Mouse (Mus musculus) liver, embryonic 12.5 days (tissue): ENCODE data around the gene Arhgap23. TPM values are rescaled to one million over a fixed set of nuclear protein-coding genes. Genes with fewer than 3 reads are reported as not detected.

Experiments
- ATAC-seq: fragments of 200-750 bp; cut with Nextera tagmentation; 2 replicates; pipeline ENCODE4 v1.8.0; 2017; ENCODE audit warnings: moderate number of reproducible peaks, mild to moderate bottlenecking, moderate library complexity
- H3K27ac ChIP-seq: fragments of 300-500 bp; sonication (generic); 2 replicates; pipeline ENCODE4 v1.5.1; 2016; ENCODE audit warnings: mild to moderate bottlenecking
- H3K27me3 ChIP-seq: fragments of 300-500 bp; sonication (generic); replicated peaks from 2 replicates; pipeline ENCODE4 v1.6.1; 2016; ENCODE audit warnings: mild to moderate bottlenecking, moderate library complexity
- H3K36me3 ChIP-seq: fragments of 300-500 bp; sonication (generic); 2 replicates; pipeline ENCODE4 v1.6.1; 2016; ENCODE audit warnings: mild to moderate bottlenecking, moderate library complexity
- H3K4me1 ChIP-seq: fragments of 300-500 bp; sonication (generic); 2 replicates; pipeline ENCODE4 v1.6.1; 2016
- H3K4me2 ChIP-seq: fragments of 300-500 bp; sonication (generic); 2 replicates; pipeline ENCODE4 v1.6.1; 2016; ENCODE audit warnings: mild to moderate bottlenecking, moderate library complexity
- H3K4me3 ChIP-seq: fragments of 300-500 bp; sonication (generic); 2 replicates; pipeline ENCODE4 v1.5.1; 2016; ENCODE audit warnings: mild to moderate bottlenecking, moderate library complexity
- H3K9ac ChIP-seq: fragments of 300-500 bp; sonication (generic); 2 replicates; pipeline ENCODE4 v1.6.1; 2016; ENCODE audit warnings: mild to moderate bottlenecking, moderate library complexity
- H3K9me3 ChIP-seq: fragments of 300-500 bp; sonication (generic); replicated peaks from 2 replicates; pipeline ENCODE4 v1.6.1; 2016; ENCODE audit warnings: mild to moderate bottlenecking, moderate library complexity
- WGBS: fragments of 180-500 bp; shearing (Covaris S2); methylation state at CpG from one replicate; pipeline ENCODE4 v1.1.7; 2016; ENCODE audit not compliant: insufficient replicate concordance; 5-methylcytosine and 5-hydroxymethylcytosine counted together
- polyA plus RNA-seq: library from polyadenylated mRNA; unstranded; fragments of >200 nt; fragmentation: Nextera tagmentation; extraction: Ambion mirVana; gene quantifications from 2 replicates; pipeline ENCODE4 v1.2.1, GENCODE M21; 2016

The Arhgap23 gene
- polyA plus RNA-seq, 1 experiment from 2014 or later = 17.3 TPM

GRCm38 (mm10) chr11:97394146-97394545, 21.2 kb upstream of the Arhgap23 start:
- no peak overlapping the region for H3K4me3 ChIP-seq
- H3K9me3 ChIP-seq = no peaks in the 10 kb centered on the region
- peaks cover 23% of the 10 kb centered on the region for H3K4me1 ChIP-seq
- H3K27ac ChIP-seq = no peak overlapping the region
- H3K4me2 ChIP-seq = no peak overlapping the region
- H3K27me3 ChIP-seq = no peaks in the 10 kb centered on the region
- no peak for ATAC-seq
- WGBS = 35% methylated on average over 11 of the region's 11 CpGs
- H3K36me3 ChIP-seq = peaks cover 67% of the 10 kb centered on the region
- no peak overlapping the region for H3K9ac ChIP-seq

- 73% methylated on average over 2 of the region's 2 CpGs for WGBS
- H3K9me3 ChIP-seq = no peaks in the 10 kb centered on the region
- no peak for ATAC-seq
- peaks cover 25% of the 10 kb centered on the region for H3K36me3 ChIP-seq
- H3K4me1 ChIP-seq = peaks cover 41% of the 10 kb centered on the region
- H3K4me2 ChIP-seq = no peak overlapping the region
- H3K27ac ChIP-seq = no peak overlapping the region
- H3K4me3 ChIP-seq = no peak overlapping the region
- peaks cover 30% of the 10 kb centered on the region for H3K27me3 ChIP-seq
- H3K9ac ChIP-seq = no peak overlapping the region
These were observed 16.8 kb upstream of the Arhgap23 start for GRCm38 (mm10) chr11:97398506-97398905.

- peaks cover 39% of the 10 kb centered on the region for H3K4me1 ChIP-seq
- H3K4me3 ChIP-seq = peak overlapping the region; percentile 28; the same call in 1 of the 2 replicates
- H3K9me3 ChIP-seq = no peaks in the 10 kb centered on the region
- H3K27ac ChIP-seq = no peak overlapping the region
- ATAC-seq = peak; percentile 47
- peak overlapping the region; percentile 70 for H3K4me2 ChIP-seq
- H3K36me3 ChIP-seq = peaks cover 9% of the 10 kb centered on the region
- WGBS = 5% methylated on average over 23 of the region's 23 CpGs
- peaks cover 46% of the 10 kb centered on the region for H3K27me3 ChIP-seq
- 0 out of 2 replicates have a peak overlapping the region, but pooled peaks have one; percentile 29 for H3K9ac ChIP-seq
These were observed 15.2 kb upstream of the Arhgap23 start for GRCm38 (mm10) chr11:97399958-97400710.

GRCm38 (mm10) chr11:97401082-97401481, 14.3 kb upstream of the Arhgap23 start:
- 29% methylated on average over 6 of the region's 6 CpGs for WGBS
- no peak overlapping the region for H3K27ac ChIP-seq
- H3K9me3 ChIP-seq = no peaks in the 10 kb centered on the region
- no peak for ATAC-seq
- H3K36me3 ChIP-seq = no peaks in the 10 kb centered on the region
- no peak overlapping the region for H3K9ac ChIP-seq
- peaks cover 55% of the 10 kb centered on the region for H3K27me3 ChIP-seq
- H3K4me2 ChIP-seq = no peak overlapping the region
- no peak overlapping the region for H3K4me3 ChIP-seq
- peaks cover 46% of the 10 kb centered on the region for H3K4me1 ChIP-seq

DNA sequence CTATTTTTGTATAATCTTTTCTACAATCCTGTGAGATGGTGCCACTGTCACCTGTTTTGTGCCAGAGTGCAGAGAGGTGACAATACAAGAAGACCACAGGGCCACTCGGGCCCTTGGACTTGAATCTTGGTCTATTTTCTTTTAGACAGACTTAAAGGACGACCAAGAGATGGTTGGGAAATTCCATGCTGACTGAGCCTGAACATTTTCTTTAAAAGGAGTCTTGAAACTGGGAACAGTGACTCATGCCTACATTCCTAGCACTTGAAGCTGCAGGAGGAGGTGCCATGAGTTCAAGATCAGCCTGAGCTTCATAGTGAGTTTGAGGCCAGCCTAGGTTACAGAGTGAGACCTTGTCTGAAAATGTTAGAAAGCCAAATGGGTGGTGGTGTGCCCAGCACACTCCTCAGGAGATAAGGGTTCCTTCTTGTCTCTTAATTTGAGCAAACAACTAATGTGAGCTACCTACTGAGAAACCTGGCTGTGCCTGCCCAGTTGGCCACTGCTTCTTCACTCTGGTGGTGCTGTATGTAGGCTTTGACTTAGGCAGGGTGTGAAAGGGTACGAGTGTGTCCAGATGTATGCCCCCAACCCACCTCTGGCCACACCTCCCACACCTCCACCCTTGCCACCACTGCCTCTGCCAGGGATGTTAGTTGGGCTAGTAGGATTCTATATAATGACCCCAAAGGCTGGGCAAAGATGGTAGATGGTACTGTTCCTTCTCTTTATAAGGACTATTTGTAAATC, 13.5 kb upstream of the Arhgap23 start:
- Histone ChIP-seq H3K9me3 (no peaks in the 10 kb centered on the region), H3K9ac (no peak overlapping the region), H3K27ac (no peak overlapping the region), H3K27me3 (peaks cover 63% of the 10 kb centered on the region), H3K36me3 (no peaks in the 10 kb centered on the region), H3K4me2 (no peak overlapping the region), H3K4me3 (no peak overlapping the region), H3K4me1 (peaks cover 46% of the 10 kb centered on the region)
- 65% methylated on average over 3 of the region's 3 CpGs for WGBS
- no peak for ATAC-seq

GRCm38 (mm10) chr11:97402746-97403145, 12.6 kb upstream of the Arhgap23 start:
- WGBS = 47% methylated on average over 2 of the region's 2 CpGs
- no peaks in the 10 kb centered on the region for H3K36me3 ChIP-seq
- no peaks in the 10 kb centered on the region for H3K9me3 ChIP-seq
- H3K4me3 ChIP-seq = no peak overlapping the region
- peaks cover 72% of the 10 kb centered on the region for H3K27me3 ChIP-seq
- H3K27ac ChIP-seq = no peak overlapping the region
- no peak for ATAC-seq
- H3K4me1 ChIP-seq = peaks cover 48% of the 10 kb centered on the region
- H3K4me2 ChIP-seq = no peak overlapping the region
- H3K9ac ChIP-seq = no peak overlapping the region

GRCm38 (mm10) chr11:97403614-97404183, 11.6 kb upstream of the Arhgap23 start:
- no peaks in the 10 kb centered on the region for H3K36me3 ChIP-seq
- H3K27me3 ChIP-seq = peaks cover 75% of the 10 kb centered on the region
- WGBS = 45% methylated on average over 8 of the region's 8 CpGs
- H3K4me3 ChIP-seq = peak overlapping the region; percentile 65
- H3K9ac ChIP-seq = no peak overlapping the region
- H3K9me3 ChIP-seq = no peaks in the 10 kb centered on the region
- no peak overlapping the region for H3K27ac ChIP-seq
- no peak for ATAC-seq
- peak overlapping the region; percentile 100 for H3K4me2 ChIP-seq
- peaks cover 57% of the 10 kb centered on the region for H3K4me1 ChIP-seq

- no peaks in the 10 kb centered on the region for H3K9me3 ChIP-seq
- peak; percentile 52 for ATAC-seq
- H3K9ac ChIP-seq = peak overlapping the region; percentile 68
- no peak overlapping the region for H3K27ac ChIP-seq
- H3K4me1 ChIP-seq = peaks cover 58% of the 10 kb centered on the region
- peak overlapping the region; percentile 100 for H3K4me2 ChIP-seq
- peak overlapping the region; percentile 65 for H3K4me3 ChIP-seq
- 1% methylated on average over 45 of the region's 61 CpGs for WGBS
- peaks cover 75% of the 10 kb centered on the region for H3K27me3 ChIP-seq
- no peaks in the 10 kb centered on the region for H3K36me3 ChIP-seq
These were observed 11.1 kb upstream of the Arhgap23 start for GRCm38 (mm10) chr11:97404184-97404760.

- Histone ChIP-seq H3K36me3 (no peaks in the 10 kb centered on the region), H3K4me2 (peak overlapping the region; percentile 100), H3K9me3 (no peaks in the 10 kb centered on the region), H3K4me3 (peak overlapping the region; percentile 65), H3K27me3 (peaks cover 75% of the 10 kb centered on the region), H3K9ac (peak overlapping the region; percentile 68), H3K4me1 (peaks cover 58% of the 10 kb centered on the region), H3K27ac (no peak overlapping the region)
- WGBS = 3% methylated on average over 11 of the region's 11 CpGs
- ATAC-seq = peak; percentile 28
These were observed 10.6 kb upstream of the Arhgap23 start for GRCm38 (mm10) chr11:97404761-97405190.

DNA sequence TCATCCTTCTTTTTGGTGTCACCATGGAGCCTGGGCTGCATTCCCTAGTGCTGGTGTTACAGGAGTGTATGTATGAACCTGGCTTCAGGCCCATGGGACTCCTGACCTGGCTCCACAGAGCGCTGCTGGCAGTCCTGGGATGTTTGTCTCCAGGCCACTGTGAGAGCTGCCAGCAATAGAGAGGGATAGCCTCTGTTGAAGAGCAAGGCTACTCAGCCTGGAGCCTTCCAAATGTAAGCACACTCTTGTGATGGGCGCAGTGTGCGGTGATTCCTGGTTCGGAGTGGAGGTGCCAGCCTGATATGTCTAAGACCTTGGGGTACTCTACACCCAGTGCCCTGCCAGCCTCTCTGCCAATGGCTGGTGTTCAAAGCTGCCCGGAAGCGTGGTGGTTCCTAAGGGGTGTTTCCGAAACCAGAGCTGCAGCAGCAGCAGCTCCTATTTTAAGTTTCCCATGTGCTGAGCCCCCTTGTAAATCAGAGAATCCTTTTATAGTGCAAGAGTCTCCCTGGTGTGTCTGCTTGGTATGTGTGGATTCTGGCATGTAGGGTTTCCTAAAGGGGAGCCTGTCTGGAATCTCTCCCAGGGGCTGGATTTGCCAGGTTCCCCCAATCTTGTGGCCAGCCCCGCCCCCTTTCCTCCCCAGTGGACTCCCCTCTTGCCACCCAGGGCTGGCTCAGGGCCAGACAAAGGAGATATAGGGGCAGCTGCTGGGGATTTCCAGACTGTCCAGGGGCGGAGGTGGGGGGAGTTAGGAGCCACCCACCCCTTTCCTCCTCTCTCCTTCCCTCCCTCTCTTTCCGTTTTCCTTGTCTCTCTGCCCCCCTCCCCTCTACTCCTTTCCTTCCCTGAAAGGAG, 9.0 kb upstream of the Arhgap23 start:
- Histone ChIP-seq H3K9me3 (no peaks in the 10 kb centered on the region), H3K4me2 (no peak overlapping the region), H3K27ac (no peak overlapping the region), H3K9ac (no peak overlapping the region), H3K4me3 (no peak overlapping the region), H3K27me3 (peaks cover 67% of the 10 kb centered on the region), H3K4me1 (peaks cover 49% of the 10 kb centered on the region), H3K36me3 (no peaks in the 10 kb centered on the region)
- no peak for ATAC-seq
- 65% methylated on average over 10 of the region's 10 CpGs for WGBS

DNA sequence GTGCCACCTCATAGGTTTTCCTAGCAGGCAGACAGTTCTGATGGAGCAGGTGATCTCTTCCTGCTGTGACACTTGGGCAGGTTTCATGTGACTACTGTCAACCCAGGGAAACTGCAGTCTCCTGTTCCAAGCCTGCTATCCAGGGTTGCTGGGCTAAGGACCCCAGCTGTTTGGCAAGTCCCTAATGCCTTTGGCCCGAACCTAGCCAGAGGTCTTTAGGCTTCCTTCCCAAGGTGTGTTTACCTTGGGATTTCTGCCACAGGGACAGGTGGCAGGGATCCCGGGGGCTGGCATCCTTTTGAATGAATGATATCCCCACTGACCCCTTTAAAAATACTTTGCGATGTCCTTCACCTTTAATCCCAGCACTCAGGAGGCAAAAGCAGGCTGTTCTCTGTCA, 7.9 kb upstream of the Arhgap23 start:
- peaks cover 56% of the 10 kb centered on the region for H3K27me3 ChIP-seq
- ATAC-seq = no peak
- H3K4me3 ChIP-seq = no peak overlapping the region
- no peak overlapping the region for H3K4me2 ChIP-seq
- H3K27ac ChIP-seq = no peak overlapping the region
- no peaks in the 10 kb centered on the region for H3K9me3 ChIP-seq
- H3K9ac ChIP-seq = no peak overlapping the region
- 70% methylated on average over 3 of the region's 3 CpGs for WGBS
- peaks cover 50% of the 10 kb centered on the region for H3K4me1 ChIP-seq
- H3K36me3 ChIP-seq = no peaks in the 10 kb centered on the region
